Mouse (Mus musculus) hindbrain, embryonic 14.5 days (tissue): Measurements from ENCODE around the gene Ofd1. TPM values are rescaled to one million over a fixed set of nuclear protein-coding genes. Genes with fewer than 3 reads are reported as not detected.

ENCODE experiments used
- ATAC-seq: fragments of 200-750 bp; cut with Nextera tagmentation; 2 replicates; pipeline ENCODE4 v1.8.0; 2017; ENCODE audit warnings: moderate number of reproducible peaks, mild to moderate bottlenecking, moderate TSS enrichment, moderate library complexity; ENCODE audit not compliant: low FRiP score
- DNase-seq: peaks from one replicate; pipeline ENCODE4 v3.0.0-alpha.2; 2015; ENCODE audit warnings: low spot score
- H3K27ac ChIP-seq: fragments of 300-500 bp; sonication (generic); 2 replicates; pipeline ENCODE4 v1.5.1; 2014; ENCODE audit warnings: mild to moderate bottlenecking, moderate library complexity
- H3K27me3 ChIP-seq: fragments of 300-500 bp; sonication (generic); 2 replicates; pipeline ENCODE4 v1.6.1; 2014; ENCODE audit warnings: mild to moderate bottlenecking, low read length, mixed read lengths; ENCODE audit not compliant: control insufficient read depth, insufficient read depth
- H3K36me3 ChIP-seq: fragments of 300-500 bp; sonication (generic); replicated peaks from 2 replicates; pipeline ENCODE4 v1.6.1; 2014; ENCODE audit not compliant: control insufficient read depth, insufficient read depth
- H3K4me1 ChIP-seq: fragments of 300-500 bp; sonication (generic); replicated peaks from 2 replicates; pipeline ENCODE4 v1.6.1; 2014; ENCODE audit warnings: antibody characterized with exemption, low read length, mixed read lengths; ENCODE audit not compliant: control insufficient read depth, insufficient read depth
- H3K4me2 ChIP-seq: fragments of 300-500 bp; sonication (generic); replicated peaks from 2 replicates; pipeline ENCODE4 v1.6.1; 2014; ENCODE audit warnings: mild to moderate bottlenecking, moderate library complexity
- H3K4me3 ChIP-seq: fragments of 300-500 bp; sonication (generic); replicated peaks from 2 replicates; pipeline ENCODE4 v1.5.1; 2014; ENCODE audit warnings: mild to moderate bottlenecking, low read length
- H3K9ac ChIP-seq: fragments of 300-500 bp; sonication (generic); 2 replicates; pipeline ENCODE4 v1.6.1; 2014
- H3K9me3 ChIP-seq: fragments of 300-500 bp; sonication (generic); 2 replicates; pipeline ENCODE4 v1.6.1; 2016; ENCODE audit warnings: low read length; ENCODE audit not compliant: control insufficient read depth
- WGBS: fragments of 180-500 bp; shearing (Covaris S2); extraction: QIAGEN DNeasy Blood & Tissue Kit; methylation state at CpG from one replicate; pipeline ENCODE4 v1.1.7; 2014; 5-methylcytosine and 5-hydroxymethylcytosine counted together
- polyA plus RNA-seq: library from polyadenylated mRNA; unstranded; fragments of >200 nt; fragmentation: Nextera tagmentation; extraction: Ambion mirVana; gene quantifications from 2 replicates; pipeline ENCODE4 v1.2.1, GENCODE M21; 2014

Gene Ofd1
- polyA plus RNA-seq, 1 experiment from 2014 or later = 7.7 TPM

GRCm38 (mm10) chrX:166378652-166379051 lies 61.9 kb downstream of the Ofd1 start:
- H3K27me3 ChIP-seq = 0 out of 2 replicates have a peak, but pooled peaks cover 3% of the 10 kb centered on the region
- peaks cover 68% of the 10 kb centered on the region for H3K36me3 ChIP-seq

GRCm38 (mm10) chrX:166376681-166377328 lies 63.7 kb downstream of the Ofd1 start:
- H3K4me1 ChIP-seq = no peaks in the 10 kb centered on the region
- H3K27me3 ChIP-seq = 0 out of 2 replicates have a peak, but pooled peaks cover 3% of the 10 kb centered on the region
- H3K27ac ChIP-seq = no peak overlapping the region
- ATAC-seq = peak; percentile 21; the same call in 1 of the 2 replicates
- WGBS = 85% methylated on average over 9 of the region's 9 CpGs
- no peak overlapping the region for H3K4me3 ChIP-seq
- no peak overlapping the region for H3K4me2 ChIP-seq
- no peak overlapping the region for H3K9ac ChIP-seq
- peaks cover 52% of the 10 kb centered on the region for H3K36me3 ChIP-seq
- no peaks in the 10 kb centered on the region for H3K9me3 ChIP-seq
- no peak for DNase-seq

More at GRCm38 (mm10) chrX:166378652-166379051, 61.9 kb downstream of the Ofd1 start:
- Histone ChIP-seq H3K4me2 (no peak overlapping the region), H3K4me1 (no peaks in the 10 kb centered on the region), H3K9ac (no peak overlapping the region), H3K27ac (no peak overlapping the region), H3K4me3 (no peak overlapping the region), H3K9me3 (no peaks in the 10 kb centered on the region)
- 86% methylated on average over 5 of the region's 5 CpGs for WGBS
- ATAC-seq (no peak), DNase-seq (no peak)

- peak overlapping the region; percentile 41; the same call in 1 of the 2 replicates for H3K27ac ChIP-seq
- no peaks in the 10 kb centered on the region for H3K27me3 ChIP-seq
- no peak overlapping the region for H3K4me3 ChIP-seq
- ATAC-seq (peak; percentile 40; the same call in 1 of the 2 replicates), DNase-seq (no peak)
- no peaks in the 10 kb centered on the region for H3K9me3 ChIP-seq
- no peaks in the 10 kb centered on the region for H3K4me1 ChIP-seq
- no peak overlapping the region for H3K9ac ChIP-seq
- WGBS = 61% methylated on average over 8 of the region's 8 CpGs
- peaks cover 9% of the 10 kb centered on the region; the same call in 1 of the 2 replicates for H3K36me3 ChIP-seq
- no peak overlapping the region for H3K4me2 ChIP-seq
Measured at GRCm38 (mm10) chrX:166365458-166366213, 74.9 kb downstream of the Ofd1 start.

GRCm38 (mm10) chrX:166360455-166360854 lies 80.0 kb downstream of the Ofd1 start:
- no peak for DNase-seq
- Histone ChIP-seq H3K4me1 (no peaks in the 10 kb centered on the region), H3K9me3 (no peaks in the 10 kb centered on the region), H3K4me2 (no peak overlapping the region), H3K27ac (no peak overlapping the region), H3K36me3 (peaks cover 10% of the 10 kb centered on the region; the same call in 1 of the 2 replicates), H3K27me3 (no peaks in the 10 kb centered on the region), H3K9ac (no peak overlapping the region), H3K4me3 (no peak overlapping the region)
- WGBS = 87% methylated on average over 4 of the region's 4 CpGs
- no peak for ATAC-seq

GRCm38 (mm10) chrX:166359927-166360440 lies 80.5 kb downstream of the Ofd1 start:
- no peaks in the 10 kb centered on the region for H3K9me3 ChIP-seq
- H3K9ac ChIP-seq = no peak overlapping the region
- H3K4me3 ChIP-seq = no peak overlapping the region
- no peaks in the 10 kb centered on the region for H3K27me3 ChIP-seq
- H3K36me3 ChIP-seq = peaks cover 10% of the 10 kb centered on the region; the same call in 1 of the 2 replicates
- H3K4me2 ChIP-seq = no peak overlapping the region
- WGBS = 86% methylated on average over 2 of the region's 2 CpGs
- ATAC-seq = no peak
- no peaks in the 10 kb centered on the region for H3K4me1 ChIP-seq
- no peak overlapping the region for H3K27ac ChIP-seq
- no peak for DNase-seq

GRCm38 (mm10) chrX:166358955-166359354 lies 81.5 kb downstream of the Ofd1 start:
- no peak for DNase-seq

GRCm38 (mm10) chrX:166356276-166356675 lies 84.2 kb downstream of the Ofd1 start:
- Histone ChIP-seq H3K9me3 (no peaks in the 10 kb centered on the region), H3K9ac (no peak overlapping the region), H3K27me3 (0 out of 2 replicates have a peak, but pooled peaks cover 3% of the 10 kb centered on the region), H3K4me2 (no peak overlapping the region), H3K36me3 (peaks cover 10% of the 10 kb centered on the region; the same call in 1 of the 2 replicates), H3K4me1 (0 out of 2 replicates have a peak, but pooled peaks cover 8% of the 10 kb centered on the region), H3K4me3 (no peak overlapping the region), H3K27ac (no peak overlapping the region)
- ATAC-seq = no peak
- DNase-seq = no peak
- 95% methylated on average over 3 of the region's 3 CpGs for WGBS

More at GRCm38 (mm10) chrX:166358955-166359354, 81.5 kb downstream of the Ofd1 start:
- H3K9me3 ChIP-seq = no peaks in the 10 kb centered on the region
- no peak overlapping the region for H3K9ac ChIP-seq
- H3K4me3 ChIP-seq = no peak overlapping the region
- 80% methylated on average over 2 of the region's 2 CpGs for WGBS
- H3K4me1 ChIP-seq = no peaks in the 10 kb centered on the region
- no peak overlapping the region for H3K4me2 ChIP-seq
- no peaks in the 10 kb centered on the region for H3K27me3 ChIP-seq
- H3K27ac ChIP-seq = no peak overlapping the region
- no peak for ATAC-seq
- peaks cover 10% of the 10 kb centered on the region; the same call in 1 of the 2 replicates for H3K36me3 ChIP-seq

GRCm38 (mm10) chrX:166354913-166355312 lies 85.6 kb downstream of the Ofd1 start:
- Histone ChIP-seq H3K4me1 (0 out of 2 replicates have a peak, but pooled peaks cover 12% of the 10 kb centered on the region), H3K9me3 (no peaks in the 10 kb centered on the region), H3K27me3 (0 out of 2 replicates have a peak, but pooled peaks cover 7% of the 10 kb centered on the region), H3K4me3 (no peak overlapping the region), H3K9ac (no peak overlapping the region), H3K4me2 (no peak overlapping the region), H3K27ac (no peak overlapping the region), H3K36me3 (peaks cover 10% of the 10 kb centered on the region; the same call in 1 of the 2 replicates)
- no peak for DNase-seq
- 69% methylated on average over 1 of the region's 1 CpGs for WGBS
- no peak for ATAC-seq

GRCm38 (mm10) chrX:166353412-166353811 lies 87.1 kb downstream of the Ofd1 start:
- no peak for ATAC-seq
- H3K4me3 ChIP-seq = no peak overlapping the region
- peaks cover 20% of the 10 kb centered on the region; the same call in 1 of the 2 replicates for H3K4me1 ChIP-seq
- no peak overlapping the region for H3K9ac ChIP-seq
- H3K36me3 ChIP-seq = no peaks in the 10 kb centered on the region
- H3K27me3 ChIP-seq = peaks cover 17% of the 10 kb centered on the region
- H3K4me2 ChIP-seq = no peak overlapping the region
- DNase-seq = no peak
- H3K9me3 ChIP-seq = no peaks in the 10 kb centered on the region
- WGBS = 70% methylated on average over 2 of the region's 2 CpGs
- H3K27ac ChIP-seq = no peak overlapping the region
